Mouse (Mus musculus) left cerebral cortex, postnatal 10 days (tissue): ENCODE results near the gene Rack1. TPM values are rescaled to one million over a fixed set of nuclear protein-coding genes. Genes with fewer than 3 reads are reported as not detected.
A peak's percentile ranks its signal among the peaks of the same experiment; 100 is the strongest.
"Not testable (repeated sequence)": the region's sequence is repeated elsewhere in the genome, so short reads cannot be mapped to it uniquely, and the experiment has no call there.

ENCODE experiments used
- DNase-seq, 2 experiments: peaks; one replicate each; pipeline ENCODE4 v3.0.0; 2021 to 2022; ENCODE audit warnings: low spot score in 2 of 2, mixed read lengths in 1 of 2; ENCODE audit errors: extremely low spot score in 1 of 2
- intact Hi-C: fragments of 180-260 bp; cut with DNase I; formaldehyde crosslinking; loops from one replicate; pipeline ENCODE4 v1.15.1; 2025
- total RNA-seq, 2 experiments: library from RNA; stranded (reverse); gene quantifications; 2 replicates each; pipeline ENCODE4 v1.2.3; 2021

The Rack1 gene
- total RNA-seq, 2 experiments from 2014 or later = 345 to 360 TPM

DNA sequence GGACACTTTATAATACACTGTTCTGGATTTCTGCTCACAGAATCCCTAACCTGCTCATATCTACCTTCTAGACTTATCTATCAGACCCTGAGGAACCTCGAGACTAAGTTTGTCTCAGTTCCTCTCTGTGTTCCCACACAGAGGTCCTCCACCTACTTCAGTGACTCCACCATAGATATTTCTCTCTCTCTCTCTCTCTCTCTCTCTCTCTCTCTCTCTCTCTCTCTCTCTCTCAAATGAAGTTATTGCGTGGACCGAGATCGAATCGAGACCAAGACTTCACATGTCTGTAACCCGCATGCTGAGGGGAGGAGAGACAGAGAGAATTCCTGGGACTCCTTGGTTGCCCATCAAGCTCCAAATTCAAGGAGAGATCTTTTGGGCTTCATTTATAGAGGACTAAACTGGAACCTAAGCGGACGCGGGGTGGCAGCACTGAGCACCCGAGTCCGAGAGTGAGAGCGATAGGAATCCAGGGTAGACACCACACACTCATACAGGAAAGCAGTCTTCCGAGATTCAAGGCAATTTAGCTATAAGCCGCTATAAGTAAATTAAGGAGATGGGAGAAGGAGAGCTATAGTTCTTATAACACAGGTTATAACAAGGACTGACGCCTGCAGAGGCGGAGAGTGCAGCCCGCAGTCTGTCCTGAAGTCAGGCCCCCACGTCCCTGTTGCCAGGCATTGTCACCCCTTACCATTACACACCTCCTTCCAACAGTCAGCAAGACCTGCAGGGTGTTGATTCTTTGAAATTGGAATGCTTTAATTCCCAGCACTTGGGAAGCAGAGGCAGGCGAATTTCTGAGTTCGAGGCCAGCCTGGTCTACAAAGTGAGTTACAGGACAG lies 9.9 kb upstream of the Rack1 start:
- peak; percentile 82 to 84 for DNase-seq
- intact Hi-C loops = loop anchor here (2.0 to 5.0 kb wide), 2 partner anchors 67 to 317 kb away; no protein-coding TSS in a partner anchor

DNA sequence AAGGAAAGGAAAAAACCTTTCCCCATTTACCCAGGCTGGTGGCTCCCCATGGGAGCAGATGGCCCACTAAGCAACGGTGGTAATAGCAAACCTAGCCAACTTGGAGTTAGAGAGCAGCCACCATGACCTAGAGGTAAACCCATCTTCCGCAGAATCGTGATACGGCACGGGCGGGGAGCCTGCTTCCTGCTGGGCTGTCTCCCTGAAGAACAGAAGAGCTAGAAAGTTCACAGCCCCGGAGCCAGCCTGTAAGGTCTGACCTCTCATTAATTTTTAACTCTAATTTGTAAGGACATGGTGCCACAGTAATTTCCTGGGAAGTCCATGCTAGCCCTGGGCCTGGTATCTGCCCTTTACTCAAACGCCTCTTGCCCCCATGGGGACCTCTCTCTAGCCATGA lies 9.2 kb upstream of the Rack1 start:
- intact Hi-C loops = loop anchor here (2.0 kb wide), 1 partner anchor 66 kb away; no protein-coding TSS in a partner anchor
- no peak for DNase-seq

DNA sequence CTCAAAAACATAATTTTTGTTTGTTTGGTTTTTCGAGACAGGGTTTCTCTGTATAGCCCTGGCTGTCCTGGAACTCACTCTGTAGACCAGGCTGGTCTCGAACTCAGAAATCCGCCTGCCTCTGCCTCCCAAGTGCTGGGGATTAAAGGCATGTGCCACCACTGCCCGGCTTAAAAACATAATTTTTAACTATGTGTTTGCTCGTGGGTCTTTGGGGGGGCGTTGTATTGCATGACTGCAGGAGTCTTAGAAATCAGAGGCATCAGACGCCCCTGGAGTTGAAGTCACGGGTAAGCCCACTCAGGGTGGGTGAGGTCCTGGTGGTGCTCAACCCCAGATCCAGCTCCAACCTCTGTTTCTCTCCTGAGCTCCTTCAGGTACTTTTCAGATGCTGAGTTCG lies 8.2 kb upstream of the Rack1 start:
- DNase-seq = not testable (repeated sequence)
- intact Hi-C loops = loop anchor here (2.0 kb wide), 1 partner anchor 65 kb away; no protein-coding TSS in a partner anchor

DNA sequence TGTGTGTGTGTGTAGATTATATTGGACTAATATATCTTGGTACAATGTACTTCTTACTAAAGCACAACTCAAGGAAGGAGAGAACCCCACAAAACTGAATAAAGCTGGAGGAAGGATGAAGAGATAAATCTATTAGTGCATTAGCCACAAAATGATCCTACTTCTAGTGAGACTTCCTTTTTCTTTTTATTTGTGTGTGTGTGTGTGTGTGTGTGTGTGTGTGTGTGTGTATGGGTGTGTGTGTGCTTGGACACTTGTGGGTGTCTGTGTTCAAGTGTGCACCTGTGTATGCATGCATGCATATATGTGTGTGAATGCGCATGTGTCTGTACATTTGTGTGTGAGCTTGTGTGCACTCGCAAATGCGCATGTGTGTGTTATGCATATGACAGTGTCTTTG lies 6.9 kb upstream of the Rack1 start:
- intact Hi-C loops = no loop called here

DNA sequence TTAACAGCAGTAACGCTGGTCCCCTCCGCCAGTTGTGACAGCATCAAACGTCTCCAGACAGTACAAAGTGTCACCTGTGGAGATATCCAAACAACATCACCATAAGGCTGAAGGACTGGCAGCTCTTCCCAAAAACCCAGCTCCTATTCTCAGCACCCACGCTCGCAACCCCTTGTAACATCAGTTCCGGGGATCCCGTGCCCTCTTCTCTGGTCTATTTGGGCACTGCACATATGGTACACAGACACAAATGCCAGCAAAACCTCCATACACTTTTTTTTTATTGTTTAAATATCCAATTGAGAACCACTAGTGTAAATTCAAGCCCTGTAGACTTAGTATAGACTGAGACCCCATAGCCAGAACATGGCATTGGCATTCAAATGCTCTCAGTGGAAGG lies 4.9 kb upstream of the Rack1 start:
- intact Hi-C loops = no loop called here
- no peak for DNase-seq

More for the DNA sequence above, 6.9 kb upstream of the Rack1 start:
- DNase-seq = no peak

DNA sequence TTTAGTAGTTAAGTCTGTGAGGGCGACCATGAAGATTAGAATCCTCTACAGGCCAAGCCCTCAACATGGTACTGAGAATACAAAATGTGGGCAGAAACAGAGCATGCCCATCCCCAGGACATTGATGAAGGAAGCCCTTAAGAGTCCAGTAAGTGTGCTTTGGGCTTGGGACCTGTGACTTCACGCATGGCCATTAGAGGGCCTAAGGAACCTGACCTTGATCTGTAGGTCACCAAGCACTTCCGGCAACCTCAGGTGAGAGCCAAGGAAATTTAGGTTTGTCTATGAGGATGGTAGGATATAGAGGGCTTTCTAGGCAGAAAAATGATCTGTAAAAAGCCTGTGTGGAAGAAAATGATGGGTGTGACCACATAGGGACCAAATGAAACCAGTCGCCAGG lies 3.8 kb upstream of the Rack1 start:
- intact Hi-C loops = no loop called here
- no peak for DNase-seq

DNA sequence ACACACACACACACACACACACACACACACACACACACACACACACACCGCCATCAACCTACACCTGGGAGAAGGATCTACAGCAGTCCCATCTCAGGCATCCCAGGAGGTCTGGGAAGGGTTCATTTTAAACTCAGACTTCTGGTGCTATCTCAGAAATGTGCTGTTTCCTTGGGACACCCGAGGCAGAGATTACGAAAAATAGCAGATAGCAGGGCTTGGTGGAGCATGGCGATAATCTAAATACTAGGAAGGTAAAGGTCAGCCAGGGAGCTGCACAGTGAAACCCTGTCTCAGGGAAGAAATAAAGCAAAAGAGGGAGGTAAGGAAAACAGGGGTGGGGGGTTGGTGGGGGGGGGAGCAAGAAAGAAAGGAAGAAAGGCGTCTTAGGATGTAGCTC lies 2.8 kb upstream of the Rack1 start:
- intact Hi-C loops = no loop called here
- no peak for DNase-seq

DNA sequence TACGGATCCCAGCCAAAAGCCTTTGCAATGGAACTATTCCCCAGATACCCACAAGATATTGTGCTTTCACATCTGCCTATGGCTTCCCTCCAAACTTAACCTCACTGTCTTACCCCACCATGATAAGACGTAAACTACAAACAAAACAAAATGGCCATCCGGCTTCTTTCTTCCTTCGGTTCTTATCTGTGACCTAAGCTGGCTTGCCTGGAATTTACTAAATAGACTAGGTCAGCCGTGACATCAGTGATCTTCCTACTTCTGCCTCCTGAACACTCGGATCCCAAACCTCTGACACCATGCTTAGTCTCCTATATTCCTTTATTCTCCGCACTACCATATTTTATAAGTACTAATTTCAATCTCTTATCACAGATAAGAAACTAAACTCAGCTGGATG lies 1.8 kb upstream of the Rack1 start:
- intact Hi-C loops = no loop called here
- no peak for DNase-seq

DNA sequence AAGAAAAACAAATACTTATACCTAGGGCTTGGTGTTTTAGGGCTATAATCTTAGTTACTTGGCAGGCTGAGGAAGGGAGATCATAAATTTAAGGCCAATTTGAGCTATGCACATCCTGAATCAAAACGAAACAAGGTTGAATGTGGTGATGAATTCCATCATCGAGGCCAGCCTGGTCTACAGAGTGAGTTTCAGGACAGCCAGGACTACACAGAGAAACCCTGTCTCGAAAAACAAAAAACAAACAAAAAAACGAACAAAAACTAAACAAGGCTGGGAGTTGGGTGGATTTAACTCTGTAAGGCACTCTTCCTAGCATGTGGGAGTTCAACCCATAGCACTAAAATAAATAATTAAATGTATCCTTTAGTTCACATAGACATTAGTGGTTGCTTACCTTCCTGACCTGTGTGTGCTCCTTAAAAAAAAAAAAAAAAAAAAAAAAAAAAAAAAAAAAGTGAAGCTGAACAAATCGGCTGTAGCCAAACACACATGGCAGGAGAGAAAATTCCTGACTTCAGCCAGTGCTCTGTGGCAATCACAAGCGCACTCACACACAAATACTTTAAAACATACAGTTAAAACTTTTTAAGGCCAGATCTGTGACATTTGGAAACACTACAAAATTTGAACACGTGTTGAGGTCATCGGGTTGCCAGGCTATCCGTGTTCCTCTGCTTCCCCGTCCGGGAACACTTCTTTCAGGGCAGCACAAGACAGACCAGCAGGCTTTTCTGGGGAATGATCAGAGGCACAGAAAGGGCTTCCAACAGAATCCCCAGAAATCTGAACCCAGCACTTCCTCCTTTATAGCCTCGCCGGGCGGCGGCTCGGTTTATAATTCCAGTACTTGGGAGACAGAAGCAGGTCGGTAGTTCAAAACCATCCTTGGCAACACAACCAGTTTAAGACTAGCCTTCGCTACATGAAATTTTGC lies 880 bp upstream of the Rack1 start:
- no peak for DNase-seq
- intact Hi-C loops = no loop called here

DNA sequence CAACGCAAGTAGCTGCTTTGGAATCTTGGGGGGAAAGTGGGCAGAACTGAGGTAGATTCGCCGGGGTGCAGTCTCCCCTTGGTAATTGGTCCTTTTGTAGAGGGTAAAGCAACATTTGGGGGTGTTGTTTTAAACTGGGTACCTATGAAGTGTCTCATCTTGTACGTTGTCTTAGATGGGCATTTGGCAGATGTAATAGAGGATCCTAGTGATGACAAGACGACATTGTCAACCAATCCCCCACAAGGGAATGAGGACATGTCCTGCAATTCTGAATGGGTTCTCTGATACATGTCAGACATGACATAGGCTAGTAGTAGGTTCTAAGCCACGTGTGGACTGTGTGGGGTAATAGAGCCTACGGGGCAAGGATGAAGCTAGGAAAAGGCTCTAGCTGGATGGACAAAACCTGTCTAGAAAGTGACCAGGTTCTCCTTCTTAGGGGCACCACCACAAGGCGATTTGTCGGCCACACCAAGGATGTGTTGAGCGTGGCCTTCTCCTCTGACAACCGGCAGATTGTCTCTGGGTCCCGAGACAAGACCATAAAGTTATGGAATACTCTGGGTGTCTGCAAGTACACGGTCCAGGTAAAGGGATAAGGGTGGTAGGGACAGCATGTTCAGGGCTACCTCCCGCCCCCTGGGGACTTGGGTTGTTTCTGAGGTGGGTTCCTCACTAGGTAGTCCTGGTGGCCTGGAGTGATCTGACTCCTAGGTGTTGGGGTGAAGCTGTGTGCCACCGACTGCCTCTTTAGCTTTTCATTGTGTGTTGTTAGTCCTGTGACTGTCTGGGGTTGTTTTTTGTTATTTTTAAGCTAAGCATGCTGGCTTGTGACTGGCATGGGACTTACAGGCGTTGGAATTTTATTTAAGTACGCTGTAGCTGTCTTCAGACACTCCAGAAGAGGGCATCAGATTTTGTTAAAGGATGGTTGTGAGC lies 2.0 kb downstream of the Rack1 start:
- no peak for DNase-seq
- intact Hi-C loops = loop anchor here (2.0 to 10.0 kb wide), 2 partner anchors 13 to 463 kb away; no protein-coding TSS in a partner anchor

DNA sequence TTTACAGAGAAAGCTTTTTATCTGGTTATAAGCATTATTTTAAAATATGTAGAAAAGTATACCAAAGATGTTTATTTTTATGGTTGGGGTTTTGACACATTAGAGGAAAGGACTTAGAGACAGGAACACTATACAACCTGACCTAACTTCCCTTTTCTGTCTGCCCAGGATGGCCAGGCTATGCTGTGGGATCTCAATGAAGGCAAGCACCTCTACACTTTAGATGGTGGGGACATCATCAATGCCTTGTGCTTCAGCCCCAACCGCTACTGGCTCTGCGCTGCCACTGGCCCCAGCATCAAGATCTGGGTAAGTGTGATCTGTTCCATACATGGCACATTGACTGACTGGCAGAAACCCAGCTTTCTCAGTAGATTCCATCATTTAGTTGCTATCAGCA lies 3.9 kb downstream of the Rack1 start:
- intact Hi-C loops = loop anchor here (10.0 kb wide), 1 partner anchor 461 kb away; no protein-coding TSS in a partner anchor

DNA sequence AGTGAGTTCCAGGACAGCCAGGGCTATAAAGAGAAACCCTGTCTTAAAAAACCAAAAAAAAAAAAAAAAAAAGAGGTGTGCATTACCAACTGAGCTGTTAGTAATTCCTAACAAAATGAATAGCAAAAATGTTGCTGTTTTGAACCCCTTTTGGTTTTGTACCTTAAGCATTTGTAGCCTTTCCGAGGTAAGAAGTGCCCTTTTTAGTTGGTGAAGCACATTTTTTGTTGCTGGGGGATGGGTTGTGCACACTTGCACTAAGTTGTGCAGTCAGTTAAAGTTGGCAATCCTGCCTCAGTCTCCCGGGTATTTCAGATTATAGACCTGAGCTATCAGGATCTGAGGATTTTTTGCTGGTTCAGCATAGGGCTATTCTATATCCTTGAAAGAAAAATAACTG lies 4.8 kb downstream of the Rack1 start:
- intact Hi-C loops = loop anchor here (10.0 kb wide), 1 partner anchor 460 kb away; no protein-coding TSS in a partner anchor
- no peak for DNase-seq

More for the DNA sequence above, 3.9 kb downstream of the Rack1 start:
- no peak for DNase-seq

DNA sequence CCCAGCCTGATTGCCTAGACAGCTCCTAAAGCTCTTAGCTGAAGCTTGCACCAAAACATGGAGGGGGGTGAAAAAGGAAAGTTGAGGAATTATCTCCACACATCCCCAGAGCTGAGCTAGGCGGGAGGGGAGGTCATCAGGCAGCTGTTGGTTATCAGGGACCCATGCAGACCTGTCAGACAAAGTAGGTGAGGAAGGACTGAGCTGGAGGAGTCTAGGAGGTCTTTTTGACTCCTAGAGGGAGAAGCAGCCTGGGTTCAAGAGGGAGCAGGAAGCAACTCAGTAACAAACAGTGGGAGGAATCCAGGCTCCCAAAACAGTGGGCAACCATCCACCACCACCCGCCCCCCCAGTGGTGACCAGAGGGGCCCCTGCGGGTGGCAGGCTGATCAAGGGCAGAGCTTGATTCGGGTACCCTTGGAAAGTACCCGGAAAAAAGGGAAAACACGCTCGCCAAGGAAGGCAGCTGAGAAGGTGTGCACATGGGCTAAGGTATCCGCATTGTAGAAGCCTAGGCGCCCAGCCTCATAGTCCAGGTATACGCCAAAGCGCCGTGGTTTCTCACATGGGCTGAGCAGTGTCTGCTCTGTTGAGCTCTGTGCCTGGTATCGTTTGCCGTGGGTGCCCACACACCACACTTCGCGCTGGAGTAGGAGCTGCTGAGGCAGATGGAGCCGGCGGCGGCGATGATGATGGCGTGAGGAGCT lies 6.9 kb downstream of the Rack1 start:
- intact Hi-C loops = loop anchor here (10.0 kb wide), 1 partner anchor 458 kb away; no protein-coding TSS in a partner anchor

DNA sequence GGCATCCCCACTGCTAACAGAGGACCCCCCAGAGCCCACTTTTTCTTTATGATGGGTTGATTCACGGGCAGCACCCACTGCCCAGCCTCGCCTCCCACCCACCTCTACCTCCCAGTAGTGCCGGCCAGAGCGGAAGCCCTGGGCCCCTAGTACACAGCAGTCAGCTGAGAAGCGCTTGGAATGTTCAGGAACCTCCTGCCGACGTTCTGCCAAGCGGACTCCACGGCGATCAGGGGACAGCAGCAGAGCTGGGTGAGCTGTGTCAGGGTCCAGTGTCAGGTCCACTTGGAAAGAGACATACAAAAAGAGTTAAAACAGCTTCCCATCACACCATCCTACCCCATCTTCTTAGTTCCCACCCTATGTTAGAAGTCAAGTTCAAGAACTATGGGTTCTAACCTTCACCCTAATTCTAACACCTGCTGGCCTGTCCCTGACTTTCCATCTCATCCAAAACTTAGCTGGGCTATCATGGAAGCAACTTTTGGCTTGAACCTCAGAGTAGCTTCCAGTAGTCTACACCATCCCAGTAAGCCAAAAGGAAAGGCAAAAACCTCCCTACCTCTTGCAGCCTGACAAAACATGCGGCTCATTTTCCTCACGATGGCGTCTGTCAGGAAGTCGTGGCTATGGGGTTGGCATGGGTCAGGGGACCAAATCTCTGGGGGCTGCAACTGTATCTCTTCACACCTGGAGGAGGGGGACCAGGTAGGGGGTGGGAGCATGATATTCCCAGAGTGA lies 7.6 kb downstream of the Rack1 start:
- intact Hi-C loops = loop anchor here (10.0 kb wide), 1 partner anchor 457 kb away; no protein-coding TSS in a partner anchor
- DNase-seq = no peak

More for the DNA sequence above, 6.9 kb downstream of the Rack1 start:
- peak in 1 of 2 experiments; percentile 40 for DNase-seq

DNA sequence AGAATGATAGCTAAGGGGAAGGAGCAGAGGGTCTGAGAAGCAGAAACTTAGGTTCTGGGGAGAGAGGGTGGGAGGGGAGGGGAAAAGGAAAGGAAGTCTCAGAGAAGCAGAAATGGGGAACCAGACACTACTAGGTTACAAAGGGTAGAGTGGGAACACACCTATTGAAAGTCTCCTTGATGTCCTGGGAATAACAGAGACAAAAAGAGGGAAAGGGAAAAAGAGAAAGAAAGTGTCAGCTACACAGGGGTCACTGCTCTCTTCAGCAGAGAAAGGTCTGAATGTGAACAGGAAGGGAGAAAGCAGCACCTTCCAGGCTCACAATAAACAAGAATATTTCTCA lies 8.1 kb downstream of the Rack1 start:
- DNase-seq = no peak
- intact Hi-C loops = loop anchor here (10.0 kb wide), 1 partner anchor 457 kb away; no protein-coding TSS in a partner anchor

DNA sequence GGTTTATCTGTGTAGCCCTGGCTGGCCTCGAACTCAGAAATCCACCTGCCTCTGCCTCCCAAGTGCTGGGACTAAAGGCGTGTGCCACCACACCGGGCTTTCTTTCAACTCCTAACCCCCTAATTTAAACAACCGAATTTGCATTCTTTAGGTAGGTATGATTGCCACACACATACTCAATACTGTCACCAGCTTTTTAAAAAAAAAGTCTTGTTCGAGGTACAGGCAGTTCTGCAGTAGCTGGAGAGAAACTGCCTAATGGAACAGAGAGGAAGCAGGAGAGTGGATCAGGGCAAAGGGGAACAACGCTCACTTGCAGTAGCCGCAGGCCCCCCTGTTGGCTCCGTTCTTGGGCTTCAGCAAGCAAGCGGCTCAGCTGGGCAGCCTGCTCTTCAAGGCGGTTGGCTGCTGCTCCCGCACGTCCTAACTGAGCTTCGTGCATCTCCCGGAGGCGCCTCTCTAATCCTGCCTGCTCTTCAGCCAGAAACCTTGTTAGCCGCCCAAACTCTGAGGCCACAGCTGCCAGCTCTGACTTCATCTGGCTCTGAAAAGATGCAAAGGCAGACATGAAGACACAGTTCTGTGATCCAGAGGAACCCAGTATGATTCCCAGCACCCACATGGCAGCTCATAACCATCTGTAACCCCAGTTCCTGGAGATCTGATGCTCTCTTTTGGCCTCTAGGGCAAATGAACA lies 8.8 kb downstream of the Rack1 start:
- intact Hi-C loops = loop anchor here (10.0 kb wide), 1 partner anchor 456 kb away; no protein-coding TSS in a partner anchor
- DNase-seq = peak in 1 of 2 experiments; percentile 40
